Mouse (Mus musculus): ENCODE results near the gene Eri3.
A peak's percentile ranks its signal among the peaks of the same experiment; 100 is the strongest.

- TF ChIP-seq MAX (IDR thresholded peaks at IDR 0.05; ENCODE audit: low read depth) (no peak), POLR2A (IDR thresholded peaks at IDR 0.05; ENCODE audit: insufficient read length, low read depth) (no peak), E2F4 (IDR thresholded peaks at IDR 0.05; ENCODE audit: insufficient read depth) (no peak), POLR2AphosphoS2 (IDR thresholded peaks at IDR 0.05; ENCODE audit: insufficient read length, low read depth) (no peak), MYOG (IDR thresholded peaks at IDR 0.05; ENCODE audit: control insufficient read depth in 1 of 3, insufficient read depth in 1 of 3, insufficient read length in 2 of 3, low read depth in 2 of 3) (peak in 2 of 3 experiments; percentile 34 to 63), MYOD1 (IDR thresholded peaks at IDR 0.05; ENCODE audit: control insufficient read depth in 1 of 3, insufficient read length in 2 of 3, low read depth in 2 of 3) (peak in 2 of 3 experiments; percentile 51 to 69), USF1 (IDR thresholded peaks at IDR 0.05; ENCODE audit: low read depth) (no peak), TCF12 (IDR thresholded peaks at IDR 0.05; ENCODE audit: insufficient read depth, poor library complexity, severe bottlenecking) (no peak)
These were observed 107.5 kb downstream of the Eri3 start for GRCm38 (mm10) chr4:117657646-117658045.

Data from myocyte (in vitro differentiated cells).